Mouse (Mus musculus) testis, postnatal 14 days (tissue): ENCODE measurements around the gene Bcat1.

Experiments
- DNase-seq: peaks from one replicate; pipeline ENCODE4 v3.0.0; 2021; ENCODE audit warnings: low spot score

Bcat1 gene

DNA sequence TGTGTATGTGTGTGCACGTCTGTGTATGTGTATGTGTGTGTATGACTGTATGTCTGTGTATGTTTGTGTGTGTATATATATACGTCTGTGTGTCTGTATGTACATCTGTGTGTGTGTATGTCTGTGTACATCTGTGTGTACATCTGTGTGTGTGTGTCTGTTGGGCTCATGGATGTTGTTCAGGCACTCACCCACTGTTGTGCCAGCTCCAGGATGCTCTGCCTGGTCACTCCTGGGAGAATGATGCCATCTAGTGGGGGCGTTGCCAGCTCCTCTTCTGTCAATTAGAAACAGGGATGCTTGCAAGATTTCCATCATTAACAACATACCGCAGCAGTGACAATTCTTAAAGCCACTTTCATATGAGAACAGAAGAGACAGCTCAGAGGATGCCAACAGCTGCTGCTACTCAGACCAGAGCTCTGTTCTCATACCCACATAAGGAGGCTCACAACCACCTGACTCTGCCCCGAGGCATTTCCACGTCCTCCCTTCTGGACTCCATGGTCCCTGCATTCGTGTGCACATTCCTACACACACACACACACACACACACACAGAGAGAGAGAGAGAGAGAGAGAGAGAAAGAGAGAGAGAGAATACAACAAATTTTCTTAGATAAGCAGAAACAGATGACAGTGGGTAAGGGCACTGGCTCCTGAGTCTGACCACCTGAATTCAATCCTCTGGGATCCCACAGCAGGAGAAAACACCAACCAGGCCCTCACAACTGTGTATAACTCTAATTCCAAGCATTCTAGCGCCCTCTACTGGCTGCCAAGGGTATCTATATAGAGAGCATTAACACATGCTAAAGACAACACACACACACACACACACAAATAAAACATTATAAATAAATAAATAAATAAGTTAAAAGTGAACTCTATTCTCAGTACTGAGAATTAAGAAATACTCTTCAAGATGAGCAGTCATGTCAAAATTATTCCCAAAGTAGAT is 65.8 kb downstream of the Bcat1 start:
- peak; percentile 14 for DNase-seq

GRCm38 (mm10) chr6:145003459-145003858 is 72.5 kb downstream of the Bcat1 start:
- DNase-seq: no peak

- DNase-seq: no peak
Observed at GRCm38 (mm10) chr6:145002094-145002936, 73.7 kb downstream of the Bcat1 start.

DNA sequence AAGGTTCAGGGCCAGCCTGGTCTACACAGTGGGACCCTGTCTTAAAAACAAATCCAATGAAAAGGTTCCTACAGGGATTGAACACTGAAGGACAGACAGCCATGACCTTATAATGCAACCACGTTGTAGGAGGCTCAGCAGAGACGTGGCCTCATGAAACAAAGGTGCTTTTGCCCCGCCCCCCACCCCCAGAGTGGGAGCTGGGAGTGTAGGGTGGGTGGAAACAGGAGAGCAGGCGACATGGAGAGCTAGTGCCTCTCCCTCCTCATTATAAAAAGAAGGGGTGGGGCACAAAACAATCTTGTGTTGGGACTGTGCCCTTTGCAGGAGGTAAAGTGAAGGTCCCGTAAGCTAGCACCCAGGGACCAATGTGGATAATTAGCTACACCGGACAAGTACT is 74.5 kb downstream of the Bcat1 start:
- no peak for DNase-seq

DNA sequence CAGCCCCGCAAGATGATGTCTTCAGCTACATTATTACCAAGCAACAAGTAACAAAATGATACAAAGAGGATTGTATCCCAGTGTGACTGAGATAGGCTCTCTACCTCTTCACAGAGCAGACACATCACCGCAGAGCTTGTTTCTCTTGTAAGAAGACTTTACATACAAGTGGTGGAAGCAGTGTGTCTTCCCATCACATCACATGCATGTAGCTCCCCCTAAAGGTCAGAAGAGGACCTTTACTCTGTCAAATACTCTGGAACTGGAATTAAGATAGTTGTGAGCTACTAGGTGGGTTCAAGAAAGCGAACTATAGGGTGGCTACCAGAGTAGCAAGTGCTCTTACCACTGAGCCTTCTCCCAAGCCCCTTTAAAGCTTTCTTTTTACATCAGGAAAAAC is 78.8 kb downstream of the Bcat1 start:
- no peak for DNase-seq

- no peak for DNase-seq
Observed at GRCm38 (mm10) chr6:144992111-144992510, 83.9 kb downstream of the Bcat1 start.

DNA sequence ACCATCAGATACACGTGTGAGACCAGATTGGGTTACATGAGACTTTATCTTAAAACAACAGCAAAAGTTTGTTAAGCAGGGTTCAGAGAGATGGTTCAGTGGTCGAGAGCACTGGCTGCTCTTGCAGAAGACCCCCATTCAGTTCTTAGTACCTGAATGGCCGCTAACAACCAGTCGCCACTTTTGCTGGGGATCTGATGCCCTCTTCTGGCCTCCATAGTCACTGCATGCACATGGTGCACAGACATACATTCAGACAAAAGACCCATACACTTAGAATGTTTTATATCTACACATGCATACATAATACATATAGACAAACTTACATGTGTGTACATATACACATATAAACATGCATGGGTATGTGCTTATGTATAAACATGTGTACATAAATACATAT is 86.8 kb downstream of the Bcat1 start:
- DNase-seq: no peak

GRCm38 (mm10) chr6:144987676-144988075 is 88.3 kb downstream of the Bcat1 start:
- no peak for DNase-seq

- no peak for DNase-seq
Observed at GRCm38 (mm10) chr6:144987216-144987615, 88.8 kb downstream of the Bcat1 start.

- no peak for DNase-seq
Observed at GRCm38 (mm10) chr6:144984221-144984620, 91.8 kb downstream of the Bcat1 start.

DNA sequence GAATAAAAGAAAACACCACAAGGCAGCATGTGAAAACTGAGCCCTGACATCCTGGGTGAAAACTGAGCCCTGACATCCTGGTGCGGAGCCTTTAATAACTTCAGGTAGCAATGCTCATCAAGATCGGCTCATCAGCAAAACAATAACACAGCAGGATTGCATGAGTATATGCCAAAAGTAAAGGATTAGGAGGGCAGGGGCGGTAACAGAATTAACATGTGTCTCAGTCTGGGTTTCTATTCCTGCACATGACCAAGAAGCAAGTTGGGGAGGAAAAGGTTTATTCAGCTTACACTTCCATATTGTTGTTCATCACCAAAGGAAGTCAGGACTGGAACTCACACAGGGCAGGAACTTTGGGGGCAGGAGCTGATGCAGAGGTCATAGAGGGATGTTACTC is 93.9 kb downstream of the Bcat1 start:
- no peak for DNase-seq

DNA sequence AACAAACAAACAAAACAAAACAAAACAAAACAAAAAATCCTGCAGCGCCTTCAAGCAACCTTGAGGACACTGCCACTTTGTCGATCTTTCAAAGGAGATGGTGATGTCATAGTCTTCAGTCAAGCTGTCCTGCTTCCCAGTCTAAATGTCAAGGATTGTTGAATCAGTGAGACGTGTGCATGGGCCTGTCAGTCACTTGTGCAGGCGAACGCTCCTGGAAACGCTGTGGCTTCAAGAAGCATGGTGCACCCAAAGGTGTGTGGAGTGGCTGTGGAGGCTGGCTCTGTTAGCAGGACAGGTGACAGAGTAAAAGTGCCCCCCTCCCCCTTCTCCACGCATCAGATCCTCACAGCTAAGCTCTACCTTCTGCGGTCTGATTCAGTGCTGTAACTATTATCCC is 103.6 kb downstream of the Bcat1 start:
- no peak for DNase-seq

DNA sequence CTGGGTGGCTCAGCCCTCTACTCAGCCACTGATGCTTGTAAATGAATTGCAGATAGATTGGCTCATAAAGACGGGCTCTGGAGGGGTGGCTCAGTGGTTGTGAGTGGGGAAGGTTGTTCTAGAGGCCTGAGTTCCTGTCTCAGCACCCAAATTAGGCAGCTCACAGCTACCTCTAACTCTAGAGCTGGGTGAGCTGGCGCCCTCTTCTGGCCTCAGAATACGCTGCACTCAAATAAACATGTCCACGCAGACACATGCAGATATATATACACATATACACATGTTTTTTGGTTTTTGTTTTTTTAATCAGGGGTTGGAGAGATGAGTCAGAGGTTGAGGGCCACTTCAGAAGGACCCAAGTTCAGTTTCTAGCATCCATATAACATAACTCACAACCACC is 105.1 kb downstream of the Bcat1 start:
- DNase-seq: no peak

DNA sequence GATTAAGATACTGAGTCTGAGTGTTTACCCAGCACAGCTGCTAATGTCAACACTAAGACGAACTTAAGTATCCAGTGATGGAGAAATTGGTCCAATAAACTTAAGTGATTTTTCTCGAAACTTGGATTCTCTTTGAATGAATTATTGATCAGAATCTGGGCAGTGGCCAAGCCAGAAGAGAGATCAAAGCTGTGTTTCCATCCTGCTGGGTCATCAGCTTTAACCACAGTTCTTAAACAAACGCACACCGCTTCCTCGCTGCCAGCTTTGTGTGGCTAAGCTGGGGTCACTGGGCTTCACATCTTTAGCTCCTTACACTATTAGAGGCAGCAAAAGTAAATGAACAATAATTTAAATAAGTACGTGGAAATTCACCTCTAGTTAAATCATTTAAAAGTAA is 108.4 kb downstream of the Bcat1 start:
- DNase-seq: no peak

GRCm38 (mm10) chr6:144964205-144964604 is 111.8 kb downstream of the Bcat1 start:
- no peak for DNase-seq

- DNase-seq: no peak
Observed at GRCm38 (mm10) chr6:144963156-144963555, 112.8 kb downstream of the Bcat1 start.

DNA sequence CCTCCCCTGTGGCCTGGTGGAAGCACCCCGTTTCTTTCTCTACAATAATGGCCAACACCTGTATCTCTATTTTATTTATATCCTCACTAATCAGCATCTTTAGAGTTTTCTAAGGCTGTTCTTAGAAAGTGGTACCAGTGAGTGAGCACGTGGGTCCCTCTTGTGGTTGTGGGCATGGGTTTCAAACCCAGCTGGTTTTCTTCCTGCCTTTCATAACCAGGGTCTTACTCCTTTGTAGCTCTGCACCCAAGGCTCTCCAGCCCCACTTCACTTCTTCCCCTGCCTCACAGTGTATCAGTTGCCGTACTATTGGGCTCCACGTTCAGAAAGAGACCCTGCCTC is 114.0 kb downstream of the Bcat1 start:
- no peak for DNase-seq

GRCm38 (mm10) chr6:144961253-144962012 is 114.6 kb downstream of the Bcat1 start:
- DNase-seq: no peak

GRCm38 (mm10) chr6:144955887-144956547 is 120.0 kb downstream of the Bcat1 start:
- DNase-seq: no peak

GRCm38 (mm10) chr6:144952885-144953284 is 123.1 kb downstream of the Bcat1 start:
- DNase-seq: no peak

- no peak for DNase-seq
Observed at GRCm38 (mm10) chr6:144944435-144945365, 131.3 kb downstream of the Bcat1 start.
